Mouse (Mus musculus) forebrain, embryonic 11.5 days (tissue): Measurements from ENCODE around the gene Fshb. TPM values are rescaled to one million over a fixed set of nuclear protein-coding genes. Genes with fewer than 3 reads are reported as not detected.

Experiments used
- ATAC-seq: fragments of 200-750 bp; cut with Nextera tagmentation; replicated peaks from 2 replicates; pipeline ENCODE4 v1.8.0; 2017; ENCODE audit warnings: moderate TSS enrichment; ENCODE audit not compliant: low FRiP score
- DNase-seq: peaks from one replicate; pipeline ENCODE4 v3.0.0-alpha.2; 2017; ENCODE audit warnings: low spot score
- H3K27ac ChIP-seq: fragments of 300-500 bp; sonication (generic); 2 replicates; pipeline ENCODE4 v1.5.1; 2014; ENCODE audit warnings: low read depth, low read length
- H3K27me3 ChIP-seq: fragments of 300-500 bp; sonication (generic); 2 replicates; pipeline ENCODE4 v1.6.1; 2014; ENCODE audit warnings: mild to moderate bottlenecking, low read length, mixed read lengths; ENCODE audit not compliant: control insufficient read depth, insufficient read depth
- H3K36me3 ChIP-seq: fragments of 300-500 bp; sonication (generic); 2 replicates; pipeline ENCODE4 v1.6.1; 2014; ENCODE audit warnings: mild to moderate bottlenecking, low read length, moderate library complexity, mixed read lengths; ENCODE audit not compliant: control insufficient read depth, insufficient read depth
- H3K4me1 ChIP-seq: fragments of 300-500 bp; sonication (generic); replicated peaks from 2 replicates; pipeline ENCODE4 v1.6.1; 2014; ENCODE audit warnings: low read length, mixed read lengths; ENCODE audit not compliant: control insufficient read depth, insufficient read depth
- H3K4me2 ChIP-seq: fragments of 300-500 bp; sonication (generic); 2 replicates; pipeline ENCODE4 v1.6.1; 2014; ENCODE audit warnings: low read depth, mild to moderate bottlenecking, low read length, moderate library complexity, mixed read lengths; ENCODE audit not compliant: severe bottlenecking
- H3K4me3 ChIP-seq: fragments of 300-500 bp; sonication (generic); 2 replicates; pipeline ENCODE4 v1.5.1; 2014; ENCODE audit warnings: low read depth, low read length
- H3K9ac ChIP-seq: fragments of 300-500 bp; sonication (generic); 2 replicates; pipeline ENCODE4 v1.6.1; 2014; ENCODE audit warnings: low read length
- H3K9me3 ChIP-seq: fragments of 300-500 bp; sonication (generic); 2 replicates; pipeline ENCODE4 v1.6.1; 2016; ENCODE audit warnings: low read length, mixed read lengths; ENCODE audit not compliant: control insufficient read depth
- WGBS: fragments of 180-500 bp; shearing (Covaris S2); extraction: QIAGEN DNeasy Blood & Tissue Kit; methylation state at CpG from one replicate; pipeline ENCODE4 v1.1.7; 2014; 5-methylcytosine and 5-hydroxymethylcytosine counted together
- polyA plus RNA-seq: library from polyadenylated mRNA; unstranded; fragments of >200 nt; fragmentation: Nextera tagmentation; extraction: Ambion mirVana; gene quantifications from 2 replicates; pipeline ENCODE4 v1.2.1, GENCODE M21; 2014

The Fshb gene
- polyA plus RNA-seq, 1 experiment from 2014 or later, result not detected

DNA sequence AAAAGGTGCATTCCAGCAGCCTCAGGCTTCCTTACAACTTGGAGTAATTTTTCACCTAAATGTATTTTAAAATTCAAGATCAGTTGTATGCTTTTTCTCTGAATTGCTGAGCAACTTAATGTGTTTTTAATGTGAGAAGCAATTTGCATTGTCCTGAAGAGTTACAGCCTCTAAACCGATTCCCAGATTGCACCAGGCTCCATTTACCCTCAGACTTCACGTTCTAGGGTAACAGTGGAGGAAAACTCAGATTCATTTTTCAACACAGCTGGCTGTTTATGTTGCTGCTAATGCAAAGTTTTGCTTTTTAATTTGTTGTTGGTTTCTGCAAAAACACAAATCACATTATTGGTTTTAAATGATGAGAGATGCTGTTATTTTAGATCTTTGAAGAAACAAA lies 40.1 kb downstream of the Fshb start:
- 84% methylated on average over 2 of the region's 2 CpGs for WGBS
- Histone ChIP-seq H3K9me3 (no peaks in the 10 kb centered on the region), H3K9ac (no peak overlapping the region), H3K27ac (no peak overlapping the region), H3K4me2 (no peak overlapping the region), H3K36me3 (no peaks in the 10 kb centered on the region), H3K4me3 (no peak overlapping the region), H3K27me3 (no peaks in the 10 kb centered on the region), H3K4me1 (no peaks in the 10 kb centered on the region)
- ATAC-seq (no peak), DNase-seq (no peak)

DNA sequence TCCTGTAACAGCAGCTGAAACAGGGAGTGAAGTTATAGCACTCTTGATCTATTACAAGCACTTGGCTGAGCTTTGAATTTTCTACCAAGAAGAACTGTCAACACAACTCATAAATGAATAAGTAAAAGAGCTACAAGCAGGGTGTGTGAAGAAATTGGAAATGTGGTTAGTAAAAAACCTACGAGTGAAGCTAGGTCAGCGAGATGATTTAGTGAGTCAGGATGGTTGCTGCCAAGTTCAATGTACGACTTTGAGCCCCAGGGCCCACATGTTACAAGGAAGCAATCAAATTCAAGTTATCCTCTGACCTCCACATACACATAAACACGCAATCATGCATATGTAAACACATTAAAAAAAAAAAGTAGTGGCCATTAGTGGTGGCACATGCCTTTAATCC lies 46.3 kb downstream of the Fshb start:
- Histone ChIP-seq H3K27ac (no peak overlapping the region), H3K9me3 (no peaks in the 10 kb centered on the region), H3K4me3 (no peak overlapping the region), H3K36me3 (no peaks in the 10 kb centered on the region), H3K4me1 (no peaks in the 10 kb centered on the region), H3K4me2 (no peak overlapping the region), H3K27me3 (no peaks in the 10 kb centered on the region), H3K9ac (no peak overlapping the region)
- DNase-seq, result no peak
- no peak for ATAC-seq
- WGBS, result 92% methylated on average over 4 of the region's 4 CpGs

GRCm38 (mm10) chr2:107012318-107012717 lies 47.1 kb downstream of the Fshb start:
- no peaks in the 10 kb centered on the region for H3K27me3 ChIP-seq
- 89% methylated on average over 4 of the region's 4 CpGs for WGBS
- ATAC-seq (no peak), DNase-seq (no peak)
- H3K4me1 ChIP-seq, result no peaks in the 10 kb centered on the region
- H3K36me3 ChIP-seq, result no peaks in the 10 kb centered on the region
- no peak overlapping the region for H3K9ac ChIP-seq
- H3K9me3 ChIP-seq, result no peaks in the 10 kb centered on the region
- no peak overlapping the region for H3K4me3 ChIP-seq
- no peak overlapping the region for H3K4me2 ChIP-seq
- H3K27ac ChIP-seq, result no peak overlapping the region

DNA sequence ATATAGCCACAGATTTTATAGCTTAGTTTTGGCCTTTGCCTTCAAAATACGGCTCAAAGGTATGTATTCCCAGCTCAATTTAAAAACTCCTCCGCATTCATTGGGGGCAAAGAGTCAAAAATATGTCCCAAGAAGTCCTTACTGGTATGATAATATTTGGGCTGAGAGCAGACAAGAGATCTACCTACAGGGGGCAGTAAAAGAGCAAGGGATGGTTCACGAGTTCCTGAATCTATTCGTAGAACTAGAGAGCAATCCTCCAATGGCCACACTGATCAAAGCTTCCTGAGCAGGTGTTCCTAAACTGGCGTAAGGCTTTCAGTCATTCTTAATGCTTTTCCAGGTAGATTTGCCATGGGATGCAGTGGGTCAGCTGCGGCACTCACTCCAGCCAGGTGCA lies 49.3 kb downstream of the Fshb start:
- H3K27ac ChIP-seq, result no peak overlapping the region
- no peaks in the 10 kb centered on the region for H3K4me1 ChIP-seq
- no peak overlapping the region for H3K9ac ChIP-seq
- H3K36me3 ChIP-seq, result no peaks in the 10 kb centered on the region
- H3K4me3 ChIP-seq, result no peak overlapping the region
- H3K9me3 ChIP-seq, result no peaks in the 10 kb centered on the region
- no peak for ATAC-seq
- WGBS, result 80% methylated on average over 6 of the region's 6 CpGs
- H3K27me3 ChIP-seq, result no peaks in the 10 kb centered on the region
- no peak overlapping the region for H3K4me2 ChIP-seq
- DNase-seq, result no peak

DNA sequence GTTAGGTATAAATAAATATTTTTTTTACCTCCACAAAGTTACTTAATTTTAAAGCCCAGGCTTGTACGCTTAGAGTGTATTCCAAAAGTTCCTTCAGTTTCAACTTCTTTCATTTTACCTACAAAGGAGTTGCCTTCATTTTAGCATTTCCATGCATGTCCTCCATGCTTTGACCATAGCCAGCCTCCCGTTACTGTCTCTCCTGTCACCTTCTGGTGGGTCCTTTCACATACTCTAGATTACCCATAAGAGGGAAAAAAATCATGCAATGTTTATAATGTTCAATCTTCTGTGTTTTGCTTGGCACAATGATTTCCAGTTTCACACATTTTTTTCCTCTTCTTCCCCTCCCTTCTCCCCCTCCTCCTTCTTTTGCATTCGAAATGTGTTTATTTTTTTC lies 53.1 kb downstream of the Fshb start:
- Histone ChIP-seq H3K4me3 (no peak overlapping the region), H3K36me3 (no peaks in the 10 kb centered on the region), H3K9me3 (no peaks in the 10 kb centered on the region), H3K4me2 (no peak overlapping the region), H3K4me1 (no peaks in the 10 kb centered on the region), H3K27ac (no peak overlapping the region), H3K9ac (no peak overlapping the region), H3K27me3 (no peaks in the 10 kb centered on the region)
- WGBS, result 84% methylated on average over 3 of the region's 3 CpGs
- no peak for ATAC-seq
- DNase-seq, result no peak

Other genes with a start within 250 kb of the Fshb start
- gene Arl14ep, start 85.2 kb downstream of the Fshb start, polyA plus RNA-seq, result 58.1 and 61.3 TPM in 2 replicates
- 0.21 and 0.29 TPM in 2 replicates for gene Kcna4, start 231.0 kb upstream of the Fshb start, polyA plus RNA-seq